Mouse (Mus musculus) heart, embryonic 15.5 days (tissue): ENCODE measurements at regions not wholly inside any gene's neighbourhood (a gene's known extent, or its start where the extent isn't known, plus 50 kb on each side); places are given as distances from the start of the nearest gene placed in this dataset.
"Not testable (repeated sequence)": the region's sequence is repeated elsewhere in the genome, so short reads cannot be mapped to it uniquely, and the experiment has no call there.

ENCODE experiments used
- ATAC-seq: fragments of 200-750 bp; cut with Nextera tagmentation; replicated peaks from 2 replicates; pipeline ENCODE4 v1.8.0; 2017; ENCODE audit warnings: low read depth, moderate TSS enrichment; ENCODE audit not compliant: insufficient number of reproducible peaks, insufficient read depth, low FRiP score
- H3K27ac ChIP-seq: fragments of 300-500 bp; sonication (generic); 2 replicates; pipeline ENCODE4 v1.5.1; 2015; ENCODE audit warnings: mild to moderate bottlenecking, inconsistent platforms
- H3K27me3 ChIP-seq: fragments of 300-500 bp; sonication (generic); 2 replicates; pipeline ENCODE4 v1.6.1; 2015; ENCODE audit warnings: inconsistent platforms
- H3K36me3 ChIP-seq: fragments of 300-500 bp; sonication (generic); 2 replicates; pipeline ENCODE4 v1.6.1; 2015; ENCODE audit warnings: mild to moderate bottlenecking, inconsistent platforms
- H3K4me1 ChIP-seq: fragments of 300-500 bp; sonication (generic); replicated peaks from 2 replicates; pipeline ENCODE4 v1.6.1; 2015; ENCODE audit warnings: inconsistent platforms
- H3K4me2 ChIP-seq: fragments of 300-500 bp; sonication (generic); 2 replicates; pipeline ENCODE4 v1.6.1; 2015; ENCODE audit warnings: inconsistent platforms, mild to moderate bottlenecking, moderate library complexity
- H3K4me3 ChIP-seq: fragments of 300-500 bp; sonication (generic); 2 replicates; pipeline ENCODE4 v1.5.1; 2015; ENCODE audit warnings: mild to moderate bottlenecking, inconsistent platforms
- H3K9ac ChIP-seq: fragments of 300-500 bp; sonication (generic); 2 replicates; pipeline ENCODE4 v1.6.1; 2015; ENCODE audit warnings: mild to moderate bottlenecking, inconsistent platforms
- H3K9me3 ChIP-seq: fragments of 300-500 bp; sonication (generic); replicated peaks from 2 replicates; pipeline ENCODE4 v1.6.1; 2016; ENCODE audit warnings: inconsistent platforms
- WGBS: fragments of 180-500 bp; shearing (Covaris S2); methylation state at CpG from one replicate; pipeline ENCODE4 v1.1.7; 2015; ENCODE audit warnings: mixed read lengths; 5-methylcytosine and 5-hydroxymethylcytosine counted together

- not testable (repeated sequence) for H3K4me3 ChIP-seq, ATAC-seq, H3K9me3 ChIP-seq, H3K4me2 ChIP-seq, H3K36me3 ChIP-seq, H3K27ac ChIP-seq, H3K27me3 ChIP-seq, H3K9ac ChIP-seq, H3K4me1 ChIP-seq
- WGBS, result 46% methylated on average over 6 of the region's 6 CpGs
These were observed 479.0 kb downstream of the Inhba start for GRCm38 (mm10) chr13:16490680-16491079.

DNA sequence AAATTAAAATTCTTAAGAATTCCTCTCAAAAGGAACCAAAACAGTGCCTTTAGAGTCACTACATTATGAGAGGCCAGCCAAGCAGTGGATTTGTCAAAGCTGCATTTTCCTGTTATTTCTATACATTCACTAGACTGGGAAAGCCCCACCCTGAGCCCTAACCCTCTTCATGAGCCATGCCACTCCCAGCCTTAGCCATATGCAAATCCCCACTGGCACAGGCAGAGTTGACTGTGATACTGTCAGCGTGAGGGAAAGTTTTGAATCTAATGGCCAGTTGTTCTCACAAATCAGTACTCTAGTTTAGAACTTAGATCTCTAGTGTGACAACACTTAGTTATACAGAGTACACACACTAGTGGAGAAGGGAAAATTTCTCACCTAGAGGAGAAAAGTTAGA, 486.4 kb downstream of the Inhba start:
- 65% methylated on average over 1 of the region's 1 CpGs for WGBS
- Histone ChIP-seq H3K9ac (no peak overlapping the region), H3K4me2 (no peak overlapping the region), H3K4me3 (no peak overlapping the region), H3K9me3 (no peaks in the 10 kb centered on the region), H3K36me3 (no peaks in the 10 kb centered on the region), H3K4me1 (no peaks in the 10 kb centered on the region), H3K27ac (no peak overlapping the region), H3K27me3 (no peaks in the 10 kb centered on the region)
- no peak for ATAC-seq

DNA sequence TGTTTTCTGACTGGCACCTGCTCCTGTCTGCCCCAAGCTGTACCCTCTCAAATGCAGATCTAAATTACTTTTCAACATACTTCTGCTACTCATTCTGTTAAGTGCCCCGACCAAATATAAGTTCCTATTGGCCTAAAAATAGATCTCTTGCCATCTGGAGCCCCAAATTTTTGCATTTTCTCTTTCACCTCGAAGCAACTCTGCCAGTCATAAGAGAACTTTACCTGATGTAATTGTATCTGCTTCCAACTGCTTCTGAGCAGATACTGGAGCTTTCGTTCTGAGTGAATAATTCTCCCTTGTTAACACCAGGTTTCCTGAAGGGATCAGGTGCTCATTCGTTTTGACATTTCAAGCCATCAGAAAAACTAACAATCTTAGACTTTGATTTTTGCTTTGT, 501.2 kb downstream of the Inhba start:
- Histone ChIP-seq H3K4me2 (no peak overlapping the region), H3K27ac (no peak overlapping the region), H3K4me1 (no peaks in the 10 kb centered on the region), H3K4me3 (no peak overlapping the region), H3K27me3 (no peaks in the 10 kb centered on the region), H3K36me3 (no peaks in the 10 kb centered on the region), H3K9ac (no peak overlapping the region), H3K9me3 (no peaks in the 10 kb centered on the region)
- no peak for ATAC-seq
- WGBS, result 52% methylated on average over 4 of the region's 4 CpGs

DNA sequence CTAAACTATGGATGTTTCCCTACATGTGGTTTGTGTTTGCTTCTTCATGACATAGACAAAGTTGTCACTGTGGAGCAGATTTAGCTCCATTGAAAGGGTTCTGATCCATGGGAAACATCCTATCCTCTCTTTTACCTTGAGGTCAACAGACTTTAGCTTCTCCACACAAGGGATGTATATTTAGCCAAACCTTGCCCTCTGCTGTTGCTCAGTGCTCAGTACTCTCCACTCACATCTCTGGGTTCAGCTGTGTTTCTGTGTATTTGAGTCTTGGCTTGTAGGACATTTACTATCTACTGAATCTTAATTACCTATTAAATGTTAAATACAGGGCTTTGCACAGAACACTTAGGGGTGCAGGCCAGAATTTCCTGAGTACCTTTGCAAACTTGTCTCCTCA, 503.5 kb downstream of the Inhba start:
- no peaks in the 10 kb centered on the region for H3K36me3 ChIP-seq
- no peak overlapping the region for H3K9ac ChIP-seq
- no peak overlapping the region for H3K4me3 ChIP-seq
- no peaks in the 10 kb centered on the region for H3K9me3 ChIP-seq
- no peak for ATAC-seq
- no peaks in the 10 kb centered on the region for H3K27me3 ChIP-seq
- H3K4me2 ChIP-seq, result no peak overlapping the region
- H3K27ac ChIP-seq, result no peak overlapping the region
- H3K4me1 ChIP-seq, result no peaks in the 10 kb centered on the region

- ATAC-seq, result no peak
- H3K27ac ChIP-seq, result no peak overlapping the region
These were observed 517.4 kb downstream of the Inhba start for GRCm38 (mm10) chr13:16529036-16529435.

GRCm38 (mm10) chr13:16543771-16544170, 532.1 kb downstream of the Inhba start:
- Histone ChIP-seq H3K27ac (no peak overlapping the region), H3K4me1 (no peaks in the 10 kb centered on the region), H3K27me3 (no peaks in the 10 kb centered on the region), H3K9ac (no peak overlapping the region), H3K4me2 (no peak overlapping the region), H3K36me3 (no peaks in the 10 kb centered on the region), H3K9me3 (no peaks in the 10 kb centered on the region), H3K4me3 (no peak overlapping the region)
- no peak for ATAC-seq
- WGBS, result 38% methylated on average over 5 of the region's 5 CpGs

More at GRCm38 (mm10) chr13:16529036-16529435, 517.4 kb downstream of the Inhba start:
- H3K4me1 ChIP-seq, result no peaks in the 10 kb centered on the region
- H3K4me2 ChIP-seq, result no peak overlapping the region
- 37% methylated on average over 5 of the region's 5 CpGs for WGBS
- H3K9ac ChIP-seq, result no peak overlapping the region
- H3K27me3 ChIP-seq, result no peaks in the 10 kb centered on the region
- H3K36me3 ChIP-seq, result no peaks in the 10 kb centered on the region
- no peaks in the 10 kb centered on the region for H3K9me3 ChIP-seq
- H3K4me3 ChIP-seq, result no peak overlapping the region

- H3K9ac ChIP-seq, result no peak overlapping the region
- H3K4me2 ChIP-seq, result no peak overlapping the region
- H3K27ac ChIP-seq, result no peak overlapping the region
These were observed 538.4 kb downstream of the Inhba start for GRCm38 (mm10) chr13:16550060-16550459.

DNA sequence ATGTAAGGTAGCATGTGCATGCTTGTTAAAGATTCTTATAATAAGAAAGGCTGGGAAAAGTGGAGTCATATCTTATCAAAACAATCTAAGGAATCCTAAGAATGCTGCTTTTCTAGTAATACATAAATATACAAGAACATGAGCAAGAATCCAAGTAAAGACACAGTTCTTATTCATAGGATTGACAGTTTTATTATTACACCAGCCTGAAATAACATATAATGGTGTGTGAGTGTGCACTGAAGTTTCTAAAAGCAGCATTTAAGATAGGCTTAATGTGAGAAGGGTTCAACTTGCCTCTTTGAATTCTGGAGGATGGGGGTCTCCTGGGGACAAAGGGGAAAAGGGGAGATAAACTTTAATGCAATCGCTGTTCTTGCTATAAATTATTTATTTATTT, 553.3 kb downstream of the Inhba start:
- Histone ChIP-seq H3K36me3 (no peaks in the 10 kb centered on the region), H3K27me3 (no peaks in the 10 kb centered on the region), H3K4me3 (no peak overlapping the region), H3K9me3 (no peaks in the 10 kb centered on the region), H3K4me2 (no peak overlapping the region), H3K9ac (no peak overlapping the region), H3K27ac (no peak overlapping the region), H3K4me1 (no peaks in the 10 kb centered on the region)
- 57% methylated on average over 1 of the region's 1 CpGs for WGBS
- ATAC-seq, result no peak

More at GRCm38 (mm10) chr13:16550060-16550459, 538.4 kb downstream of the Inhba start:
- no peak overlapping the region for H3K4me3 ChIP-seq
- no peaks in the 10 kb centered on the region for H3K27me3 ChIP-seq
- H3K9me3 ChIP-seq, result no peaks in the 10 kb centered on the region
- no peak for ATAC-seq
- H3K4me1 ChIP-seq, result no peaks in the 10 kb centered on the region
- no peaks in the 10 kb centered on the region for H3K36me3 ChIP-seq

GRCm38 (mm10) chr13:16574069-16574468, 562.4 kb downstream of the Inhba start:
- H3K9me3 ChIP-seq, result no peaks in the 10 kb centered on the region
- no peak overlapping the region for H3K4me2 ChIP-seq
- H3K27ac ChIP-seq, result no peak overlapping the region
- H3K4me1 ChIP-seq, result no peaks in the 10 kb centered on the region
- no peak overlapping the region for H3K9ac ChIP-seq
- ATAC-seq, result no peak
- H3K27me3 ChIP-seq, result no peaks in the 10 kb centered on the region
- WGBS, result 19% methylated on average over 4 of the region's 4 CpGs
- no peak overlapping the region for H3K4me3 ChIP-seq
- H3K36me3 ChIP-seq, result no peaks in the 10 kb centered on the region

- Histone ChIP-seq H3K27ac (no peak overlapping the region), H3K27me3 (no peaks in the 10 kb centered on the region), H3K9ac (no peak overlapping the region), H3K4me2 (no peak overlapping the region), H3K36me3 (no peaks in the 10 kb centered on the region), H3K4me3 (no peak overlapping the region), H3K9me3 (no peaks in the 10 kb centered on the region), H3K4me1 (no peaks in the 10 kb centered on the region)
- ATAC-seq, result no peak
These were observed 574.6 kb downstream of the Inhba start for GRCm38 (mm10) chr13:16586286-16586685.

GRCm38 (mm10) chr13:16619755-16620154, 608.1 kb downstream of the Inhba start:
- H3K4me1 ChIP-seq, result no peaks in the 10 kb centered on the region
- no peak overlapping the region for H3K4me3 ChIP-seq
- H3K27me3 ChIP-seq, result no peaks in the 10 kb centered on the region
- no peak overlapping the region for H3K27ac ChIP-seq
- no peak for ATAC-seq
- H3K9ac ChIP-seq, result no peak overlapping the region
- H3K4me2 ChIP-seq, result no peak overlapping the region
- H3K9me3 ChIP-seq, result no peaks in the 10 kb centered on the region
- no peaks in the 10 kb centered on the region for H3K36me3 ChIP-seq
- 91% methylated on average over 5 of the region's 5 CpGs for WGBS

GRCm38 (mm10) chr13:16626584-16626983, 614.9 kb downstream of the Inhba start:
- WGBS, result 78% methylated on average over 4 of the region's 4 CpGs
- H3K9me3 ChIP-seq, result no peaks in the 10 kb centered on the region
- no peak overlapping the region for H3K4me2 ChIP-seq
- no peak overlapping the region for H3K4me3 ChIP-seq
- H3K4me1 ChIP-seq, result no peaks in the 10 kb centered on the region
- H3K27me3 ChIP-seq, result no peaks in the 10 kb centered on the region
- H3K36me3 ChIP-seq, result no peaks in the 10 kb centered on the region
- no peak overlapping the region for H3K9ac ChIP-seq
- H3K27ac ChIP-seq, result no peak overlapping the region
- no peak for ATAC-seq
